Mouse (Mus musculus) adrenal gland, postnatal 14 days (tissue): ENCODE measurements around the gene Dbh. TPM values are rescaled to one million over a fixed set of nuclear protein-coding genes. Genes with fewer than 3 reads are reported as not detected.

Experiments used
- DNase-seq: peaks from one replicate; pipeline ENCODE4 v3.0.0; 2021; ENCODE audit warnings: mixed read lengths
- long read RNA-seq, 2 experiments: library from polyadenylated mRNA; stranded (forward); transcript quantifications; one replicate each; pipeline ENCODE4 v2.0.0; 2021
- total RNA-seq: library from RNA; stranded (reverse); gene quantifications from 2 replicates; pipeline ENCODE4 v1.2.3, GENCODE M21; 2021

The Dbh gene
- 334 and 392 TPM in 2 replicates for total RNA-seq
- long read RNA-seq, experiment 1, transcript Dbh-201 (12 exons, 2,552 nt): major isoform, 201 of 288 reads
- long read RNA-seq, experiment 1, partial matches to known transcripts: 68 of 288 reads
- long read RNA-seq, experiment 1, other reads (novel, unspliced or antisense): 19 of 288 reads
- long read RNA-seq, experiment 2, transcript Dbh-201 (12 exons, 2,552 nt): major isoform, 97 of 156 reads
- long read RNA-seq, experiment 2, partial matches to known transcripts: 38 of 156 reads
- long read RNA-seq, experiment 2, other reads (novel, unspliced or antisense): 21 of 156 reads

GRCm38 (mm10) chr2:27164796-27165590 is at the start of gene Dbh:
Dbh (plus strand) TSS chr2:27165233.
- peak; percentile 67 for DNase-seq

- no peak for DNase-seq
Observed at GRCm38 (mm10) chr2:27118452-27118851, 46.6 kb upstream of the Dbh start.

GRCm38 (mm10) chr2:27119766-27120165 is 45.3 kb upstream of the Dbh start:
- DNase-seq: peak; percentile 42

- DNase-seq: peak; percentile 47
Observed at GRCm38 (mm10) chr2:27120241-27120641, 44.8 kb upstream of the Dbh start.

- DNase-seq: peak; percentile 46
Observed at GRCm38 (mm10) chr2:27121626-27122355, 43.2 kb upstream of the Dbh start.

- no peak for DNase-seq
Observed at GRCm38 (mm10) chr2:27122578-27122977, 42.5 kb upstream of the Dbh start.

- DNase-seq: no peak
Observed at GRCm38 (mm10) chr2:27123121-27123520, 41.9 kb upstream of the Dbh start.

GRCm38 (mm10) chr2:27125979-27126378 is 39.1 kb upstream of the Dbh start:
- DNase-seq: peak; percentile 83

GRCm38 (mm10) chr2:27126496-27126895 is 38.5 kb upstream of the Dbh start:
- DNase-seq: no peak

GRCm38 (mm10) chr2:27128990-27129389 is 36.0 kb upstream of the Dbh start:
- DNase-seq: no peak

- no peak for DNase-seq
Observed at GRCm38 (mm10) chr2:27135935-27136334, 29.1 kb upstream of the Dbh start.

- no peak for DNase-seq
Observed at GRCm38 (mm10) chr2:27136336-27136735, 28.7 kb upstream of the Dbh start.

- no peak for DNase-seq
Observed at GRCm38 (mm10) chr2:27136789-27137188, 28.2 kb upstream of the Dbh start.

GRCm38 (mm10) chr2:27138356-27138755 is 26.7 kb upstream of the Dbh start:
- DNase-seq: no peak

GRCm38 (mm10) chr2:27141950-27142693 is 22.9 kb upstream of the Dbh start, which contains the start of gene Fam163b:
Fam163b (minus strand) TSS chr2:27142491.
- DNase-seq: peak; percentile 76

GRCm38 (mm10) chr2:27144957-27145356 is 20.1 kb upstream of the Dbh start:
- no peak for DNase-seq

GRCm38 (mm10) chr2:27146840-27147239 is 18.2 kb upstream of the Dbh start:
- DNase-seq: no peak

GRCm38 (mm10) chr2:27149457-27149856 is 15.6 kb upstream of the Dbh start:
- DNase-seq: no peak

- DNase-seq: no peak
Observed at GRCm38 (mm10) chr2:27154466-27155185, 10.4 kb upstream of the Dbh start.

- DNase-seq: peak; percentile 24
Observed at GRCm38 (mm10) chr2:27156596-27156995, 8.4 kb upstream of the Dbh start.

- peak; percentile 76 for DNase-seq
Observed at GRCm38 (mm10) chr2:27161526-27161925, 3.5 kb upstream of the Dbh start.
